Mouse (Mus musculus): ENCODE measurements around the gene Slc11a1. TPM values are rescaled to one million over a fixed set of nuclear protein-coding genes. Genes with fewer than 3 reads are reported as not detected.
"Not testable (repeated sequence)": the region's sequence is repeated elsewhere in the genome, so short reads cannot be mapped to it uniquely, and the experiment has no call there.

Gene Slc11a1
- polyA plus RNA-seq, 1 experiment from 2014 or later, result 2.2 TPM

GRCm38 (mm10) chr1:74394311-74394710, 19.3 kb downstream of the Slc11a1 start:
- Histone ChIP-seq H3K4me1 (ENCODE audit: control insufficient read depth, insufficient read depth, low read length) (0 out of 2 replicates have a peak, but pooled peaks cover 15% of the 10 kb centered on the region), H3K4me2 (ENCODE audit: low read depth, low read length) (no peak overlapping the region)
- WGBS, result 95% methylated on average over 9 of the region's 9 CpGs

DNA sequence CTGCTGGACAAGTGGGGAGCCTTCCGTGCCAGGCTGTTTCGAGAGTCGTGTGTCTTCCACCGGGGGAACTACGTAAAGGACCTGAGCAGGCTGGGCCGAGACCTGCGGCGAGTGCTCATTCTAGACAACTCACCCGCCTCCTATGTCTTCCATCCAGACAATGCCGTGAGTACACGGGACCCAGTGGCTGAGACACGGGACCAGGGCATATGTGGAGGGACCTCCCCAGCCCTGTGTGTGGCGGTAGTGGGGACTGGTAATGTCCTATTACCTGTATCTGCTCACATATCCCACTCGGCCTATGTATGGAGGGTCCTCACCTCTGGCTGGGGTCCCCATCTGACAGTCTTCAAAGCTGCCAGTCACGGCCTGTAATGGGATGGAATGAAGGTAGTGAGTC, 19.9 kb downstream of the Slc11a1 start:
- H3K36me3 ChIP-seq (ENCODE audit: control insufficient read depth, insufficient read depth, low read length), result peaks cover 9% of the 10 kb centered on the region
- 94% methylated on average over 15 of the region's 15 CpGs for WGBS
- 0 out of 2 replicates have a peak, but pooled peaks cover 15% of the 10 kb centered on the region for H3K4me1 ChIP-seq (ENCODE audit: control insufficient read depth, insufficient read depth, low read length)
- H3K27ac ChIP-seq (ENCODE audit: low read depth, low read length), result no peak overlapping the region
- H3K9ac ChIP-seq (replicated peaks; ENCODE audit: low read depth, low read length), result no peak overlapping the region
- no peak overlapping the region for H3K4me3 ChIP-seq (ENCODE audit: low read depth, low read length)
- ATAC-seq (ENCODE audit: low read depth), result no peak
- H3K27me3 ChIP-seq (ENCODE audit: control insufficient read depth, insufficient read depth, low read length), result no peaks in the 10 kb centered on the region
- no peak overlapping the region for H3K4me2 ChIP-seq (ENCODE audit: low read depth, low read length)
- no peaks in the 10 kb centered on the region for H3K9me3 ChIP-seq (ENCODE audit: control insufficient read depth, low read length)

More at GRCm38 (mm10) chr1:74394311-74394710, 19.3 kb downstream of the Slc11a1 start:
- Histone ChIP-seq H3K27ac (ENCODE audit: low read depth, low read length) (no peak overlapping the region), H3K9me3 (ENCODE audit: control insufficient read depth, low read length) (no peaks in the 10 kb centered on the region), H3K27me3 (ENCODE audit: control insufficient read depth, insufficient read depth, low read length) (no peaks in the 10 kb centered on the region), H3K4me3 (ENCODE audit: low read depth, low read length) (no peak overlapping the region), H3K9ac (replicated peaks; ENCODE audit: low read depth, low read length) (no peak overlapping the region), H3K36me3 (ENCODE audit: control insufficient read depth, insufficient read depth, low read length) (peaks cover 9% of the 10 kb centered on the region)
- no peak for ATAC-seq (ENCODE audit: low read depth)

DNA sequence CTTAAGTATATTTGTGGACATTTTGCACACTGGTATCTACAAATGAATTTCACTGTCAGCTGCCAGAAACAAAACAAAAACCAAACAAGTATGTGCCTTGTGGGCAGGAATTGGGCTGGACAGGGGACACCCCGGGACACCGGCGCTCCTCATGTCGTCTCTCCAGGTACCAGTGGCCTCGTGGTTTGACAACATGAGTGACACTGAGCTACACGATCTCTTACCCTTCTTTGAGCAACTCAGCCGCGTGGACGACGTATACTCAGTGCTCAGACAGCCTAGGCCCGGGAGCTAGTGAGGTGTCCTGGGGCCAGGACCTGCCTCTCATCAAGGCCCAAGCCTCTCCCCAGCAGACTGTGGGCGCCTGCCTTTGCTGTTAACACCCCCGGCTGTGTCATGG, 20.3 kb downstream of the Slc11a1 start:
- no peaks in the 10 kb centered on the region for H3K27me3 ChIP-seq (ENCODE audit: control insufficient read depth, insufficient read depth, low read length)
- WGBS, result 89% methylated on average over 13 of the region's 13 CpGs
- H3K27ac ChIP-seq (ENCODE audit: low read depth, low read length), result no peak overlapping the region
- H3K4me1 ChIP-seq (ENCODE audit: control insufficient read depth, insufficient read depth, low read length), result 0 out of 2 replicates have a peak, but pooled peaks cover 14% of the 10 kb centered on the region
- peaks cover 9% of the 10 kb centered on the region for H3K36me3 ChIP-seq (ENCODE audit: control insufficient read depth, insufficient read depth, low read length)
- H3K4me3 ChIP-seq (ENCODE audit: low read depth, low read length), result no peak overlapping the region
- H3K4me2 ChIP-seq (ENCODE audit: low read depth, low read length), result no peak overlapping the region
- no peak for ATAC-seq (ENCODE audit: low read depth)
- no peaks in the 10 kb centered on the region for H3K9me3 ChIP-seq (ENCODE audit: control insufficient read depth, low read length)
- H3K9ac ChIP-seq (replicated peaks; ENCODE audit: low read depth, low read length), result no peak overlapping the region

- not testable (repeated sequence) for H3K27me3 ChIP-seq (ENCODE audit: control insufficient read depth, insufficient read depth, low read length); H3K9me3 ChIP-seq (ENCODE audit: control insufficient read depth, low read length); ATAC-seq (ENCODE audit: low read depth); H3K27ac ChIP-seq (ENCODE audit: low read depth, low read length); H3K36me3 ChIP-seq (ENCODE audit: control insufficient read depth, insufficient read depth, low read length)
- H3K9ac ChIP-seq (replicated peaks; ENCODE audit: low read depth, low read length), result 0 out of 2 replicates have a peak overlapping the region, but pooled peaks have one; percentile 46
- peak overlapping the region; percentile 42 for H3K4me3 ChIP-seq (ENCODE audit: low read depth, low read length)
- 0 out of 2 replicates have a peak, but pooled peaks cover 12% of the 10 kb centered on the region for H3K4me1 ChIP-seq (ENCODE audit: control insufficient read depth, insufficient read depth, low read length)
- 8% methylated on average over 11 of the region's 12 CpGs for WGBS
- peak overlapping the region; percentile 75 for H3K4me2 ChIP-seq (ENCODE audit: low read depth, low read length)
Measured at GRCm38 (mm10) chr1:74396456-74397222, 21.6 kb downstream of the Slc11a1 start.

GRCm38 (mm10) chr1:74397268-74397918, 22.4 kb downstream of the Slc11a1 start:
- peak overlapping the region; percentile 52 for H3K27ac ChIP-seq (ENCODE audit: low read depth, low read length)
- 0 out of 2 replicates have a peak, but pooled peaks cover 10% of the 10 kb centered on the region for H3K4me1 ChIP-seq (ENCODE audit: control insufficient read depth, insufficient read depth, low read length)
- H3K9me3 ChIP-seq (ENCODE audit: control insufficient read depth, low read length), result no peaks in the 10 kb centered on the region
- H3K27me3 ChIP-seq (ENCODE audit: control insufficient read depth, insufficient read depth, low read length), result no peaks in the 10 kb centered on the region
- H3K36me3 ChIP-seq (ENCODE audit: control insufficient read depth, insufficient read depth, low read length), result peaks cover 9% of the 10 kb centered on the region
- under 1% methylated on average over 41 of the region's 41 CpGs for WGBS
- H3K4me3 ChIP-seq (ENCODE audit: low read depth, low read length), result peak overlapping the region; percentile 42
- H3K9ac ChIP-seq (replicated peaks; ENCODE audit: low read depth, low read length), result peak overlapping the region; percentile 46
- ATAC-seq (ENCODE audit: low read depth), result peak; percentile 89
- peak overlapping the region; percentile 75 for H3K4me2 ChIP-seq (ENCODE audit: low read depth, low read length)

- Histone ChIP-seq H3K4me2 (ENCODE audit: low read depth, low read length) (peak overlapping the region; percentile 75), H3K27ac (ENCODE audit: low read depth, low read length) (peak overlapping the region; percentile 52; the same call in 1 of the 2 replicates), H3K9me3 (ENCODE audit: control insufficient read depth, low read length) (no peaks in the 10 kb centered on the region), H3K9ac (replicated peaks; ENCODE audit: low read depth, low read length) (peak overlapping the region; percentile 46; the same call in 1 of the 2 replicates), H3K27me3 (ENCODE audit: control insufficient read depth, insufficient read depth, low read length) (no peaks in the 10 kb centered on the region), H3K4me1 (ENCODE audit: control insufficient read depth, insufficient read depth, low read length) (0 out of 2 replicates have a peak, but pooled peaks cover 4% of the 10 kb centered on the region), H3K4me3 (ENCODE audit: low read depth, low read length) (peak overlapping the region; percentile 42), H3K36me3 (ENCODE audit: control insufficient read depth, insufficient read depth, low read length) (peaks cover 9% of the 10 kb centered on the region)
- WGBS, result 4% methylated on average over 11 of the region's 11 CpGs
- ATAC-seq (ENCODE audit: low read depth), result peak; percentile 49
Measured at GRCm38 (mm10) chr1:74397919-74398451, 23.0 kb downstream of the Slc11a1 start.

- WGBS, result 82% methylated on average over 3 of the region's 3 CpGs
- H3K27ac ChIP-seq (ENCODE audit: low read depth, low read length), result no peak overlapping the region
- no peak for ATAC-seq (ENCODE audit: low read depth)
Measured at GRCm38 (mm10) chr1:74400531-74400930, 25.5 kb downstream of the Slc11a1 start.

GRCm38 (mm10) chr1:74401015-74401702, 26.2 kb downstream of the Slc11a1 start:
- 0 out of 2 replicates have a peak, but pooled peaks cover 2% of the 10 kb centered on the region for H3K4me1 ChIP-seq (ENCODE audit: control insufficient read depth, insufficient read depth, low read length)
- H3K9ac ChIP-seq (replicated peaks; ENCODE audit: low read depth, low read length), result no peak overlapping the region
- no peak for ATAC-seq (ENCODE audit: low read depth)
- H3K4me3 ChIP-seq (ENCODE audit: low read depth, low read length), result no peak overlapping the region
- H3K27ac ChIP-seq (ENCODE audit: low read depth, low read length), result no peak overlapping the region
- no peaks in the 10 kb centered on the region for H3K36me3 ChIP-seq (ENCODE audit: control insufficient read depth, insufficient read depth, low read length)
- H3K4me2 ChIP-seq (ENCODE audit: low read depth, low read length), result no peak overlapping the region
- WGBS, result 66% methylated on average over 16 of the region's 16 CpGs
- no peaks in the 10 kb centered on the region for H3K9me3 ChIP-seq (ENCODE audit: control insufficient read depth, low read length)
- no peaks in the 10 kb centered on the region for H3K27me3 ChIP-seq (ENCODE audit: control insufficient read depth, insufficient read depth, low read length)

More at GRCm38 (mm10) chr1:74400531-74400930, 25.5 kb downstream of the Slc11a1 start:
- no peak overlapping the region for H3K4me3 ChIP-seq (ENCODE audit: low read depth, low read length)
- H3K9ac ChIP-seq (replicated peaks; ENCODE audit: low read depth, low read length), result no peak overlapping the region
- H3K36me3 ChIP-seq (ENCODE audit: control insufficient read depth, insufficient read depth, low read length), result no peaks in the 10 kb centered on the region
- H3K4me1 ChIP-seq (ENCODE audit: control insufficient read depth, insufficient read depth, low read length), result 0 out of 2 replicates have a peak, but pooled peaks cover 2% of the 10 kb centered on the region
- no peaks in the 10 kb centered on the region for H3K9me3 ChIP-seq (ENCODE audit: control insufficient read depth, low read length)
- no peak overlapping the region for H3K4me2 ChIP-seq (ENCODE audit: low read depth, low read length)
- H3K27me3 ChIP-seq (ENCODE audit: control insufficient read depth, insufficient read depth, low read length), result no peaks in the 10 kb centered on the region
